Mouse (Mus musculus): Measurements from ENCODE around the gene Hdac6.
"Not testable (repeated sequence)": the region's sequence is repeated elsewhere in the genome, so short reads cannot be mapped to it uniquely, and the experiment has no call there.

The Hdac6 gene

GRCm38 (mm10) chrX:7919601-7920383 lies 27.9 kb downstream of the Hdac6 start, which contains the start of gene Pcsk1n:
TSS of gene Pcsk1n (plus strand) at chrX:7919822.
- DNase-seq, result no peak

- DNase-seq, result not testable (repeated sequence)
Measured at GRCm38 (mm10) chrX:7917960-7918359, 29.7 kb downstream of the Hdac6 start.

- DNase-seq, result peak; percentile 7 to 20
Measured at GRCm38 (mm10) chrX:7915669-7916068, 32.0 kb downstream of the Hdac6 start.

DNA sequence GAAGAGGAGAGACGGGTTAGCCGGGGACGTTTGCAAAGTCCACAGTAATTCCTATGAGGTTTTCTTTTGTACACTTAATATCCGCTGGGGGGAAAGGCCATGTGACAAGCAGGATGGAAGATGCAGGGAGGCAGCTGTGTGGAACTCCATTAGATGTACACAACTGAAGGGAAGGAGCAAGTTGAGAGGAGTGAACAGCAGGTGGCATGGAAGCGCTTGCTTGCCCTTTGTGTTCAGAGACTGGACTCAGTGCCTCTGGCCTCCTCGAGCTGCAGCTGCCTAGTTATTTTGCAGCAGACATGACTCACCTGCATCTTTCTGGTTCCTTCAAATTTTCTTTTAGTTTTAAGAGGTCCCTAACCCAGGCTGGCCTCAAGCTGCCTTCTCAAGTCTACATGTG lies 37.2 kb downstream of the Hdac6 start:
- DNase-seq, result no peak

DNA sequence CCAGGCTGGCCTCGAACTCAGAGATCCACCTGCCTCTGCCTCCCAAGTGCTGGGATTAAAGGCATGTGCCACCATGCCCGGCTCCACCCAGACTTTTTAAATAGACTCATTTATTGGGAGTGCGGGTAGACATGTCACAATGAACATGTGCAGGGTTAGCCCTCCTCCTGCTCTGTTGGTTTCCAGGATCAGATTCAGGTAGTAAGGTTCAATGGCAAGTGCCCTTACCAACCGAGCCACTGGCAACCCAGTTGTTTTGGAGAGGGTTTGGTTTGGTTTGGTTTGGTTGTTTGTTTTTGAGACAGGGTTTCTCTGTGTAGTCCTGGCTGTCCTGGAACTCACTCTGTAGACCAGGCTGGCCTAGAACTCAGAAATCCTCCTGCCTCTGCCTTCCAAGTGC lies 38.4 kb downstream of the Hdac6 start, which contains the start of gene Gm10490:
Gene Gm10490 (plus strand): TSS at position 301 of the 400 bp plus-strand sequence.
- DNase-seq, result not testable (repeated sequence)

- DNase-seq, result no peak
Measured at GRCm38 (mm10) chrX:7907735-7908134, 40.0 kb downstream of the Hdac6 start, which contains the start of gene Gm10491. TSS of gene Gm10491 (minus strand) at chrX:7907835.

DNA sequence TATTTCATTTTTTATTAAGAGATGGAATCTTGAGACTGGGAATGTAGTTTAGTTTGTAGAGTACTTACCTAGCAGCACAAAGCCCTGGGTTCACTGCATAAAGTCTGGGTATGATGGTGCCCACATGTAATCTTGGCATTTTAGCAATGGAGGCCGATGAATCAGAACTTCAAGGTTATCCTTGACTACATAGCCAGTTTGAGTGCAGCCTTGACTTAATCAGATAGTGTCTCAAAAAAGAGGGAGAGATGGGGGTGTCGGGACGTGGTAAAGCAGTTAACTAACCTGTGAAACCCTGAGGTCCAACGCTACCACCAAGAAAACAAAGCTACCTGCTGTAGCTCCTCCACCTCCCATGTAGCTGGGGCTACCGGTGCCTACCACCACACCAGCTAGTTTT lies 43.2 kb downstream of the Hdac6 start:
- no peak for DNase-seq

GRCm38 (mm10) chrX:7898880-7899874 lies 48.5 kb downstream of the Hdac6 start, which contains the start of the genes Pqbp1 and Timm17b:
TSS of gene Pqbp1 (minus strand) at chrX:7899269.
TSS of gene Timm17b (plus strand) at chrX:7899357.
- DNase-seq, result peak; percentile 74 to 78

DNA sequence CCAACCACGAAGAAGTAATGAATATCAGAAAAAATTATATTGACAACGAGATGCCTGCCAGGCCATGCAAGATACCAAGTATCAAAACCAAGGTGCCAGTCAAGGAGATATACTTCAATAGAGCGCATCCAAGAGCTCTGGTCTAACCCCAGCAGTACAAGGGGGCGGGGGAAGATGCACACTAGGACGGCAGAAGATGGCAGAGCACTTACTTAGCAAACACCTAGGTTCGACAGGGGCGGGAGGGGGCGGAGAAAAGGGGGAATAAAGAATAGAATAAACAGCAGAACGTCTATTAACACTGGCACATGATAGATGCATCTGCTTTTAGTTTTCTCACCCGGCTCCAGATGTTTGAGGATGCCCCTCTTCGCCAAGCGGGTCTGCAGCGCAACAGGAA lies 49.5 kb downstream of the Hdac6 start:
- DNase-seq, result peak; percentile 17 to 20

- peak; percentile 57 to 68 for DNase-seq
Measured at GRCm38 (mm10) chrX:7883841-7884567, 63.7 kb downstream of the Hdac6 start, which contains the start of gene Slc35a2. TSS of gene Slc35a2 (plus strand) at chrX:7884028.
